Mouse (Mus musculus) lung, embryonic 14.5 days (tissue): Measurements from ENCODE around the gene Spen. TPM values are rescaled to one million over a fixed set of nuclear protein-coding genes. Genes with fewer than 3 reads are reported as not detected.

Experiments
- ATAC-seq: fragments of 200-750 bp; cut with Nextera tagmentation; 2 replicates; pipeline ENCODE4 v1.8.0; 2017; ENCODE audit warnings: mild to moderate bottlenecking, moderate TSS enrichment, moderate library complexity; ENCODE audit not compliant: insufficient read depth
- DNase-seq: peaks from one replicate; pipeline ENCODE4 v3.0.0-alpha.2; 2015
- H3K27ac ChIP-seq: fragments of 300-500 bp; sonication (generic); 2 replicates; pipeline ENCODE4 v1.5.1; 2014; ENCODE audit warnings: low read depth, mild to moderate bottlenecking, moderate library complexity
- H3K27me3 ChIP-seq: fragments of 300-500 bp; sonication (generic); 2 replicates; pipeline ENCODE4 v1.6.1; 2014; ENCODE audit warnings: low read length, control low read depth; ENCODE audit not compliant: insufficient read depth
- H3K36me3 ChIP-seq: fragments of 300-500 bp; sonication (generic); 2 replicates; pipeline ENCODE4 v1.6.1; 2014; ENCODE audit warnings: control low read depth; ENCODE audit not compliant: insufficient read depth
- H3K4me1 ChIP-seq: fragments of 300-500 bp; sonication (generic); 2 replicates; pipeline ENCODE4 v1.6.1; 2014; ENCODE audit warnings: antibody characterized with exemption, control low read depth; ENCODE audit not compliant: insufficient read depth
- H3K4me2 ChIP-seq: fragments of 300-500 bp; sonication (generic); 2 replicates; pipeline ENCODE4 v1.6.1; 2014; ENCODE audit warnings: mild to moderate bottlenecking
- H3K4me3 ChIP-seq: fragments of 300-500 bp; sonication (generic); 2 replicates; pipeline ENCODE4 v1.5.1; 2014; ENCODE audit warnings: low read depth, low read length
- H3K9ac ChIP-seq: fragments of 300-500 bp; sonication (generic); 2 replicates; pipeline ENCODE4 v1.6.1; 2014
- H3K9me3 ChIP-seq: fragments of 300-500 bp; sonication (generic); 2 replicates; pipeline ENCODE4 v1.6.1; 2016; ENCODE audit warnings: low read depth, low read length, control low read depth
- CTCF ChIP-seq: IDR thresholded peaks from 2 replicates; pipeline ENCODE4 v1.5.1; 2016; ENCODE audit warnings: antibody characterized with exemption, low read depth
- WGBS: fragments of 180-500 bp; shearing (Covaris S2); extraction: QIAGEN DNeasy Blood & Tissue Kit; methylation state at CpG from one replicate; pipeline ENCODE4 v1.1.7; 2014; 5-methylcytosine and 5-hydroxymethylcytosine counted together
- polyA plus RNA-seq: library from polyadenylated mRNA; unstranded; fragments of >200 nt; fragmentation: Nextera tagmentation; extraction: Ambion mirVana; gene quantifications from 2 replicates; pipeline ENCODE4 v1.2.1, GENCODE M21; 2014

Gene Spen
- polyA plus RNA-seq, 1 experiment from 2014 or later = 15.4 TPM

DNA sequence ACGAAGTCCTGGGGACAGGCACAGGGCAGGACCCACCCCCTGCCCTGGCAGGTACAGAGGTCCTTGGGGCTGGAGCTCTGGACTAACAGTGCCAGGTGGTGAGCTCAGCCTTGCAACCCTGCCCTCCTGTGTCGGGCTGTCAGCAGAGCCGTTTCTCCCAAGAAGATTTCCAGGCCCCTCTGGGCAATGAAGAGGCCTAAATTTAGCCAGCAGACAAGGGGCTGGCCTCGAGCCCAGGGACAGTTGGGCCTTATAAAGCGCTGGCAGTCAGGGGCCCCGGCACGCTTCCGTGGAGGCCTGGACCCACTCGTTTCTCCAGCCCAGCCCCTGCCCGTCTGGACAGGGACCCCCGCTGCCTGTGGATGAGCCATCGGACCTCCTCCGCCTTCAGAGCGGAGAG, 117.0 kb downstream of the Spen start:
- Histone ChIP-seq H3K27ac (peak overlapping the region; percentile 33), H3K4me1 (peaks cover 10% of the 10 kb centered on the region; the same call in 1 of the 2 replicates), H3K4me2 (no peak overlapping the region; the same call in 1 of the 2 replicates), H3K9ac (peak overlapping the region; percentile 10; the same call in 1 of the 2 replicates), H3K4me3 (peak overlapping the region; percentile 0; the same call in 1 of the 2 replicates), H3K9me3 (no peaks in the 10 kb centered on the region), H3K36me3 (no peaks in the 10 kb centered on the region), H3K27me3 (no peaks in the 10 kb centered on the region)
- WGBS = 46% methylated on average over 14 of the region's 14 CpGs
- DNase-seq (peak; percentile 71), ATAC-seq (no peak)
- no peak for TF ChIP-seq CTCF

DNA sequence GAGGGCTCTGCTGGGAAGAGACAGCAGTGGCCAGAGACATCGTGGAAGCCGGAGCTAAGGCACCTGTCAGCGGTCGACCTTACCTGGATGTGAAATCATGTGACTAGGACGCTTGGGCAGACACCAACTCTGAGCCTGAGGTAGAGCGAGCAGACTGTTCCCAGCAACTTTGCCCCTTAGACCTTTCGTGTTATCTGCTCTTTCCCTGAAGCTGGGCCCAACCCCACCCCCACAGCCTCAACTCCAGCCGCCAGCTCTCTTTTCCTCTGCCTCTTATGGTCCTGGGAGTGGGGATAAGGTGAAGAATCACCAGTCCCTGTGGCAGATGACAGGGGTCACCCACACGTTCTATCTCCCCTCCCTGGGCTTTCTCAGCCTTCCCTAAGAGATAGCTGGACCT, 117.5 kb downstream of the Spen start:
- H3K9ac ChIP-seq = no peak overlapping the region
- WGBS = 33% methylated on average over 9 of the region's 9 CpGs
- H3K27me3 ChIP-seq = no peaks in the 10 kb centered on the region
- TF ChIP-seq CTCF = no peak
- no peak for DNase-seq
- ATAC-seq = no peak
- no peaks in the 10 kb centered on the region for H3K9me3 ChIP-seq
- H3K4me2 ChIP-seq = no peak overlapping the region
- no peak overlapping the region for H3K4me3 ChIP-seq
- H3K4me1 ChIP-seq = 0 out of 2 replicates have a peak, but pooled peaks cover 10% of the 10 kb centered on the region
- H3K27ac ChIP-seq = peak overlapping the region; percentile 33
- H3K36me3 ChIP-seq = no peaks in the 10 kb centered on the region

DNA sequence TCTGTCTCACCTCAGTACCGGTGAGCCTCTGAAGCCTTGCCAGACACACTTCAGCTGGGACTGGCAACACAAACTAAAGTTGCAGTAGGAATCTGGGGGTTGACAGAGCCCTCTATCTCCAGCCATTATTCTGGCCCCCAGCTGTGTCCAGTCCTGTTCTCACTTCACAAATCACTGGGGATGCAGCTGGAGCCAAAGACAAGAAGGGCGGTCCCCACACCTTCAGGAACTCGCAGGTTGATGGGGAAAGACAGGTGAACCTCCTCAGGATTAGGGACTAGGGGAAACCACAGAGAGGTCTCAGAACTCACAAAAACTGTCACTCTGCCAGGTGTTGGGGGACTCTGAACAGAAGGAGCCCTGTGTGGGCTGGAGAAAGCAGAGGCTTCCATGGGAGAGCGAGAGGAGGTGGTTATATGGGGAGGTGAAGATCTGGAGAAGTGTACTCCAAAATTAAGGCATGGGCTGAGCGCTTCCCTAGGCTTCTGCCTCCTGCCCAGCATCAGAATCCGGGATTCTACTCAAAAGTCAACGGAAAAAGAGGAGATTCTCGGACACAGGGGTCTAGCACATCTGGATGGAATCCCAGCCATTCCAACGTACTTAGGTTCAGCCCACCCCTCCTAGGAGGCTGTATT, 118.1 kb downstream of the Spen start, which contains the start of gene Hspb7:
TSS of gene Hspb7 (plus strand) at position 588 of the 638 bp plus-strand sequence.
- WGBS = 36% methylated on average over 9 of the region's 9 CpGs
- Histone ChIP-seq H3K9ac (peak within 1 kb of the TSS; percentile 10; the same call in 1 of the 2 replicates), H3K4me1 (0 out of 2 replicates have a peak, but pooled peaks cover 10% of the 10 kb centered on the region), H3K4me2 (no peak within 1 kb of the TSS; the same call in 1 of the 2 replicates), H3K4me3 (peak within 1 kb of the TSS; percentile 0; the same call in 1 of the 2 replicates), H3K36me3 (no peaks in the 10 kb centered on the region), H3K27me3 (no peaks in the 10 kb centered on the region), H3K27ac (peak within 1 kb of the TSS; percentile 33), H3K9me3 (no peaks in the 10 kb centered on the region)
- no peak for ATAC-seq
- DNase-seq = peak; percentile 25
- TF ChIP-seq CTCF = no peak

DNA sequence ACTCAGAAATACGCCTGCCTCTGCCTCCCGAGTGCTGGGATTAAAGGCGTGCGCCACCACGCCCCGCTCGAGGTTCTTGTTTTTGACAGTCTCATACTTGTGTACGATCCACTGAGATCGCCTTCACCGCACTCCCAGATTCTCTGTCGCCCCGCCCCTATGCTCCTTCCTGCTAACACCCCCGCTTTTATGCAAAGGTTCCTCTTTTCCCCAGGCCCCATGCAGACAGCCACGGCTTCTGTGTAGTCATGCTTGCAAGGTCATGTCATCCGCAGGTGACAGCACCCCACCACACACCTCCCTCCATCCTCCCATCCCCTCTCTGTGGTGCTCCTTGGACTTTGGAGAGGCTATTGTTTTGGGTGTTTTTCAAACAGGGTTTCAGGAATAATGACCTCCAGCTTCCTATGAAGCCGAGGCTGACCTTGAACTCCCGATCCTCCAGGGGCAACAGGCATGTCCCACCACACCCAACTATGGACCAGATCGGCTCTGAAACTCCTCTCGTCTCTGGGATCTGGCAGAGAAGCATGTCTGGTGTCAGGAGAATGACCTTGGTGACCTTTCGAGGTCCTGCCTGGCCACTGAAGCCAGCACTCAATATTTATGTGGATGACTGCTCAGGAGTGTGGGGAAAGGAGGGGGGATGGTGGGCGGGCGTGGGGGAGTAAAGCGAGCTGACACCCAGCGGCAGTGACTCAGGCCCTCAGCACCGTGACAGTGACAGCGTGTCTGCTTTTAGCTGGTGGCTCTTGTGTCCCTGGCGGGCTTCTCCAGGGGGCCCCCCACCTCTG, 118.8 kb downstream of the Spen start:
- H3K9ac ChIP-seq = no peak overlapping the region
- H3K27ac ChIP-seq = no peak overlapping the region
- TF ChIP-seq CTCF = no peak
- H3K4me2 ChIP-seq = no peak overlapping the region
- WGBS = 49% methylated on average over 27 of the region's 27 CpGs
- H3K27me3 ChIP-seq = no peaks in the 10 kb centered on the region
- H3K4me1 ChIP-seq = 0 out of 2 replicates have a peak, but pooled peaks cover 10% of the 10 kb centered on the region
- H3K36me3 ChIP-seq = no peaks in the 10 kb centered on the region
- no peak overlapping the region for H3K4me3 ChIP-seq
- ATAC-seq (no peak), DNase-seq (no peak)
- no peaks in the 10 kb centered on the region for H3K9me3 ChIP-seq

Other genes with a start within 250 kb of the Spen start
- gene Epha2, start 237.4 kb downstream of the Spen start, polyA plus RNA-seq = 6.9 and 7.6 TPM in 2 replicates
- 3.2 and 4.2 TPM in 2 replicates for gene Fam131c, start 170.4 kb downstream of the Spen start, polyA plus RNA-seq
- gene Clcnka, start 139.9 kb downstream of the Spen start, polyA plus RNA-seq = 0.31 and 0.80 TPM in 2 replicates
- not detected in 2 replicates for gene Clcnkb, start 122.6 kb downstream of the Spen start, polyA plus RNA-seq
- gene Hspb7, start 117.8 kb downstream of the Spen start, polyA plus RNA-seq = 0.80 and 3.2 TPM in 2 replicates
- gene Srarp, start 102.5 kb downstream of the Spen start, polyA plus RNA-seq = not detected in 2 replicates
- 27.2 and 30.6 TPM in 2 replicates for gene Zbtb17, start 93.9 kb downstream of the Spen start, polyA plus RNA-seq
- gene Fblim1, start 67.5 kb upstream of the Spen start, polyA plus RNA-seq = 83.6 and 89.2 TPM in 2 replicates
- 0.38 and 0.50 TPM in 2 replicates for gene Tmem82, start 80.0 kb upstream of the Spen start, polyA plus RNA-seq
- gene Slc25a34, start 85.2 kb upstream of the Spen start, polyA plus RNA-seq = not detected in 2 replicates
- gene Plekhm2, start 126.3 kb upstream of the Spen start, polyA plus RNA-seq = 5.1 and 5.4 TPM in 2 replicates
- 0.38 and 3.2 TPM in 2 replicates for gene Rsc1a1, start 147.0 kb upstream of the Spen start, polyA plus RNA-seq
- 19.8 and 21.5 TPM in 2 replicates for gene Ddi2, start 184.8 kb upstream of the Spen start, polyA plus RNA-seq
- not detected in 2 replicates for gene Agmat, start 208.1 kb upstream of the Spen start, polyA plus RNA-seq